Mouse (Mus musculus) hematopoietic stem cell, adult 5-6 weeks (primary cell): Measurements from ENCODE around the gene Iscu. TPM values are rescaled to one million over a fixed set of nuclear protein-coding genes. Genes with fewer than 3 reads are reported as not detected.

Experiments
- total RNA-seq: library from RNA; stranded (forward); fragments of 172-1452, 232-1000 nt; gene quantifications from 2 replicates; pipeline ENCODE4 v1.2.3, GENCODE M21; 2017

The Iscu gene
- total RNA-seq, 1 experiment from 2014 or later, result 73.6 TPM

Other genes with a start within 250 kb of the Iscu start
- gene Cmklr1, start 122.3 kb upstream of the Iscu start, total RNA-seq, result not detected in 2 replicates
- gene 1700069L16Rik, start 48.0 kb upstream of the Iscu start, total RNA-seq, result not detected in 2 replicates
- 2.1 and 2.7 TPM in 2 replicates for gene Ficd, start 36.9 kb upstream of the Iscu start, total RNA-seq
- gene Sart3, start 238 bp upstream of the Iscu start, total RNA-seq, result 41.7 and 42.6 TPM in 2 replicates
- 1.1 and 1.8 TPM in 2 replicates for gene Tmem119, start 27.8 kb downstream of the Iscu start, total RNA-seq
- 83.9 and 95.7 TPM in 2 replicates for gene Selplg, start 59.9 kb downstream of the Iscu start, total RNA-seq
- 85.8 and 110 TPM in 2 replicates for gene Coro1c, start 136.0 kb downstream of the Iscu start, total RNA-seq
- gene Ssh1, start 221.1 kb downstream of the Iscu start, total RNA-seq, result 4.4 and 12.4 TPM in 2 replicates
- not detected in 2 replicates for gene Dao, start 231.0 kb downstream of the Iscu start, total RNA-seq